Mouse (Mus musculus) splenic B cell, adult 2 months (primary cell): Measurements from ENCODE around the gene Tmem237.

Experiments used
- DNase-seq: peaks from one replicate; pipeline ENCODE4 v3.0.0-alpha.2; 2011; ENCODE audit warnings: low read depth, low spot score
- H3K27me3 ChIP-seq: 2 replicates; pipeline ENCODE4 v1.6.1; 2012; ENCODE audit warnings: mild to moderate bottlenecking, low read length, moderate library complexity, mixed read lengths; ENCODE audit not compliant: control insufficient read depth, poor library complexity, insufficient read depth, severe bottlenecking
- H3K36me3 ChIP-seq: 2 replicates; pipeline ENCODE4 v1.6.1; 2012; ENCODE audit warnings: mild to moderate bottlenecking, low read length, moderate library complexity, mixed read lengths; ENCODE audit not compliant: control insufficient read depth, poor library complexity, insufficient read depth, severe bottlenecking

Tmem237 gene

DNA sequence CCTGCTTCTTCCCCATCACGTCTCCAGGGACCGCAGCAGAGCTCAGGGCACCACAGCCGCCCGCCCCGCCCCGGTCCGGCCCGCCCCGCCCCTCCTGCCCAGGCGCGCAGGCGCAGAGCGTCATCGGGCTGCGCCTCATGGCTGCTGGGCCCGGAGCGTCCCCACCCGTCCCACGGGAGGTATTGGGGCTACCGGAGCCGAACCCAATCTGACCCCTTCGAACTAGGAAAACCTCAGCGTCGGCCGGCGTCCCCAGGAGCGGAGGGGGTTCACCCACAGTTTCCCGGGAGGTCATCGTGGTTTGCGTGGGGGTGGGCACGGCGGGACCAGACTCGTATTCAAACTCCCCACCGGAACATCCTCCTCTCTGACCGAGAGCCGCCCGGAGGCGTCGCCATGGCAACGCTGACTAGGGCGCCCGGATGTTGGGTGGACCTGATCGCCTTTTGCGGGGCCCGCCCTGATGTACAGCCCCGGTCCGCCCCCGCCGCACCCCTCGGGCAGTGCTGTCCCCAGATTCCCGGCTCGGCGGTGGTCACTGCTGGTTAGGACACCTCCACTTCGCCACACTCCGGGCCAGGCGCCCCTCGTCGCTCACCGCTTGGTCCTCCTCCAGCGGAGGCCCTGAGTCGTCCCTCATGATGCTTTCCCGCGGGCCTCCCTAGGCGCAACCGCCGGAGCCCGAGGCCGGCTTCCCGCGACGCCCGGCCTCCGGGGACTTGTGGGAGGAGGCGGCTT lies at the start of gene Tmem237:
Tmem237 (minus strand) TSS at position 689 of the 738 bp plus-strand sequence.
- DNase-seq: peak; percentile 93
- H3K36me3 ChIP-seq: no peaks in the 10 kb centered on the region
- no peaks in the 10 kb centered on the region for H3K27me3 ChIP-seq

DNA sequence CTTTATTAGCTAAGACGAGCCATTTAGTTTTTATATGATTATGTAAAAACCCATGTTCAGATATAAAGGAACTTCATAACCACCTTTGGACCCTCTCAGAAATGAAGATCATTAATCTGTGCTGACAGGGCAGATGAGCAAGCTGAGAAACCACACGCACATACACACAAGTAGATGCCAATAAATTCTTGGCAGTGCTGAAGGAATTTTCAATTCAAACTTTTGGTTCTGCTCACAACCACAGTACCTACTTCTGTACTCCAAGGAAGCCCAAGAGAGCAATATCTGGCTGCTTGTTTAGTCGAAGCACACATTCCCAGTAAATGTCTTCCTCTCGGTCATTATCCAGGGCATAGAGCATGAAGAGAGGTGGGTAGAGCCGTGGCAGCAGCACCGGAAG lies 49.4 kb upstream of the Tmem237 start:
- no peak for DNase-seq
- no peaks in the 10 kb centered on the region for H3K27me3 ChIP-seq
- H3K36me3 ChIP-seq: peaks cover 2% of the 10 kb centered on the region; the same call in 1 of the 2 replicates

DNA sequence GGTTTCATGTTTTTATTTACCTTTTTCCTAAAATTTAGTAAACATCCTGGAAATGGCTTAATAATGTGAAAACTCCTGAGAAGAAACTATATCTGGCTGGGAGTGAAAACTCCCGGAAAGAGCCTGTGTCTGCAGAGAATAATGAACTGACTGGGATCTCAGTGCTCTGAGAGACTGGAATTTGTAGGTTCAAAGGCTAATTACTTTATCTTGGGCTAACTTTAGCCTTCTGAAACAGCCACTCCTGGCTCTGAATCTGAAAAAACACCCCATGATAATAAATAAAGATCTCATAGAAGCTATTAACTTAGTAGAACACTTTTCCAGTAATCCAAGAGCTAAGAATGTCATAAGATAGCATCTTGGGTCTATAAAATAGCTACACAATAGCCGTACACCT lies 48.3 kb upstream of the Tmem237 start:
- peaks cover 2% of the 10 kb centered on the region; the same call in 1 of the 2 replicates for H3K36me3 ChIP-seq
- no peaks in the 10 kb centered on the region for H3K27me3 ChIP-seq
- no peak for DNase-seq

DNA sequence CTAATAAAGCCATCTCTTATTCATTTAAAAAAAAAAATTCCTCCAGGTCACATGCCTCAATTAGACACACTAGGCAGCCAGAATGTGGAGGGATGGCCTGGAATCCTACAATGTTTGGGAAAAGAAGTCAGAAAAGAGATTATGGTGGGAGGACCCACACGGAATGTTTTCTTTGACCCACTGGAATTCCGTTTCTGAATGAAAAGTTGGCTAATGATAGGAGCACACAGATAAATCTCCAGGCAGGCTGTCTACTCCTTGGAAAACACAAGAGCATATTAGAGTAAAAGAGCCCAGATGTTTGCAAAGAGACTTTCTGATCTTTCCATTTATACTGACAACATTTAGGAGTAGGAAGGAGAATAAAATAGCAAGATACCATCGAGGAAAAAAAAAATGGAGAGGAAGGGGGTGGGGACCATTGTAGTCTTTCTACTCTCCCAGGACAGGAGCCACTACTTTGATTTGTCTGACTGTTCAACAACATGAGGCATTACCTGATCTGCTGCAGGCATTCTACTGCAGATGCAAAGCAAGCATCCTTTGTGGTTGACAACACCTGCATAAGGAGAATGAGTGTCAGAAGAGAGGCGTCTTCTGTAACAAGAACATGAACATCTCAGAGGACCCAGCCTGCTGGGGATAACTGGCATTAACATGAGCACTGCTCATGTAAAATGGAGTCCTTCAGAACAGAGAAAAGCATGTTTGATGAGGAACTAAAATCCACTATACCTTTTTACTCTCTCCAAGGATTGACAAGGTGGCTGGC lies 47.6 kb upstream of the Tmem237 start:
- Histone ChIP-seq H3K27me3 (no peaks in the 10 kb centered on the region), H3K36me3 (peaks cover 2% of the 10 kb centered on the region; the same call in 1 of the 2 replicates)
- DNase-seq: no peak

DNA sequence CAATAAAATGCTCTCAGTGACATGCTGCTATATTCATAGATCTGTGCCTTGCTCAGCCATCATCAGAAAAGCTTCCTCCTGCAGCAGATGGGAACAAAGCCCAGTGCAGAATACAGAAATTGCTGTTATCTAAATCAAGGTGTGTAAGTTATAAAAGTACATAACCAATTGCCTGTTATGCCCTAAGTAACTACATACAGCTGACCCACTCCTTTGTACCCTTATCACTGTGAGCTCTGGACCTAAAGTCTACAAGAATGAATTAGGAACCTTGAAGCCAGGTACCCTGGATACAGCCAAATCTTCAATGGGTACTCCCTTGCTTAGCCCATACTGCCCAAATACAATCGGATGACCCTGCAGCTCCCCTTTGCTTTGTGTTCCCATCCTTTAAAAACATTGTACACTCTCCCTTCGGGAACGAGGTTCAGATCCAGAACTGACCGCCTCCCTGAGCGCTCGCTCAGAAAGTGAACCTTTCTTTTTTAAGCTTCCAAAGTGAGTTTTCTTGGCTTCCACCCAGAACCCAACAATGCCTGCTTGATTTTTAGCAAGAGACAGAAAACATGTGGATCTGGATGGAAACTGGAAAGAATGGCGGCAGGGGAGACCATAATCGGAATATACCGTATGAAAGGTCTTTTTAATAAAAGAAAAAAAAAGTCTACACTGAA lies 46.2 kb upstream of the Tmem237 start:
- peaks cover 2% of the 10 kb centered on the region; the same call in 1 of the 2 replicates for H3K36me3 ChIP-seq
- no peak for DNase-seq
- H3K27me3 ChIP-seq: no peaks in the 10 kb centered on the region

DNA sequence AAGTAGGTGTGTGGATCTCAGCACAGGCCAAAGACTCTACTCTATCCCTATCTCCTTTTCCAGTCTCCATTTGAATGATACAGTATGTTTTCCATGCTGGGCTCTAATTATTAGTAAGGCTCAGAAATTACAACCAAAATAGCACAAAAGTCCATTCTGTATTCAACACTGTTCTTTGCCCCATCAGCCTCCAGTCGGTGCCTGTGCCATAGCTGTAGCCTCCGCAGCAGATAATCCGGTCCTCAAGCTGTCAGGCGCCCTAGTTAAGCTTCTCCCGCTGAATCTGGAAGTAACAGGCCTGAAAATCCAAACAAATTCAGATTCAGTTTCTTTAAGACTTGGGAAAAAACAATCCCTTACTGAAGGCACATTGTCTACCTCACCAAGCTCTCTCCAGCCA lies 43.7 kb upstream of the Tmem237 start:
- H3K27me3 ChIP-seq: no peaks in the 10 kb centered on the region
- DNase-seq: no peak
- no peaks in the 10 kb centered on the region for H3K36me3 ChIP-seq

DNA sequence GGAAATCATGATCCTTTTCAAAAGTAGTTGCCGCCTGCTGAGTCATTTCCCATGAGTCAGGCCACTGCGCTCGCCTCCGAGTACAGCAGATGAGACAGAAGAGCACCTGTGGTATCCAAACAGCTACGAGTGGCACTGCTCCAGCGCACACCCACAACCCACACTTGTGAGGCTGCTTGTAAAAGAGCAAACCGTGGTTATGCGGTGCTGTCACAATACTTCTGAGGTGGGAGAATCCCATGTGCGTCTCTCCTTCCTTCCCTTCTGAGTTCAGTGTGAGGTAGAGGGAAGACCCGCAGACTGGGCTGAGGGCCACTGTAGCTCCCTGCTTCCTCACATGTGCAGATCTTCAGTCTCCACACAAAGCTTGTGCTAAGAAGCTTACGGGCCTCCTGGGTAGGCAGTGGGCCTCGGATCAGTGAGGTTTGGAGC lies 42.8 kb upstream of the Tmem237 start, which contains the start of gene Mpp4:
Mpp4 (minus strand) TSS at position 360 of the 432 bp plus-strand sequence.
- no peaks in the 10 kb centered on the region for H3K27me3 ChIP-seq
- no peak for DNase-seq
- no peaks in the 10 kb centered on the region for H3K36me3 ChIP-seq

DNA sequence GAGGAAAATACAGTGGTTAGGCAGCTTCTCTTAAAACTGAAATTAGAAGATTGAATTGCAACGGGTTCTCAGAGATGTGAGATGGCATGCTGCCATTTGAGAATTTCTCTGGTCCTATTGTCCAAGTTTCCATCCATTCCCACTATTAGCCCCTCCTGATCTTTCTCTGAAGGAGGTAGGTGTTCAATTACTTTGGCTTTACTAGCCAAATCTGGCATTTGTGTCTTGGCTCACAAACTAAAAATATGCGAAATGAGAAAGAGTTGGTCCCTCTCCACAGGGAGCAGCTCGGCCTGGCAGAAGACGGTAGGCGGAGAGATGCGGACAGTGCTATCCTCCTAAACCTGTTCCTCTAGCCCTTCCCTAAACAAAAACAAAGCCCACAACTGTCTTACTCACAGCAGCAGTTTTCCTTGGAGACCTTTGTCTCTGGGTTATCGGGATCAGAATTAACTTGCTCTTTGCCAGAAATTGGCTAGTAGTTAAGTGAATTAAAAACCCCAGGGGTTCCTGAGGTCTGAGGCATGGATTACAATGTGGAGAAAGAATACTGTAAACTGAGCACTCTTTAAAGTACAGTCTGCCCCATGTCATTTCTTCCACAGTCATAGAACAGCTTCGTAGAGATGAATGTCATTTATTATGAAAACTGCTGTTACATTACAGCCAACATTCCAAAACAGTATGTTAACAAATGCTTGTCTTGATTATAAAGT lies 42.3 kb upstream of the Tmem237 start:
- no peaks in the 10 kb centered on the region for H3K36me3 ChIP-seq
- H3K27me3 ChIP-seq: no peaks in the 10 kb centered on the region
- DNase-seq: no peak

DNA sequence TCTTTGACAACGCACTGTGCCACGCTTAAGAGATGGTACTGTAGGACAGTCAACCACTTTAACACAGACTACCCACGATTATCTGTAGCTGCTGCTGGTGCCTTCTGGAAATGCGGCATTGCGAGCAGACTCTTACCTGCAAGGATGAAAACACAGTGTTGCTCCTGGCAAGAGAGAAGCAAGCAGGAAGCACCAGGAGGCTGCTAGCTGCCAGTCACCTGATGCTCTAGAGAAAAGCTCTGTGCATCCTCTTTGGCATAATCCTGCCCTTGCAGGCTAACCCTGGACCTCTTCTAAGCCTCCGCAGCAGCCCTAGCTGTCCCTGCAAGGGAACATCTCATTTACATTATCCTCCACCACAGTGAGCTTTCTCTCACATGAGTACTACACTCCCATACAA lies 41.2 kb upstream of the Tmem237 start:
- Histone ChIP-seq H3K27me3 (no peaks in the 10 kb centered on the region), H3K36me3 (no peaks in the 10 kb centered on the region)
- no peak for DNase-seq

DNA sequence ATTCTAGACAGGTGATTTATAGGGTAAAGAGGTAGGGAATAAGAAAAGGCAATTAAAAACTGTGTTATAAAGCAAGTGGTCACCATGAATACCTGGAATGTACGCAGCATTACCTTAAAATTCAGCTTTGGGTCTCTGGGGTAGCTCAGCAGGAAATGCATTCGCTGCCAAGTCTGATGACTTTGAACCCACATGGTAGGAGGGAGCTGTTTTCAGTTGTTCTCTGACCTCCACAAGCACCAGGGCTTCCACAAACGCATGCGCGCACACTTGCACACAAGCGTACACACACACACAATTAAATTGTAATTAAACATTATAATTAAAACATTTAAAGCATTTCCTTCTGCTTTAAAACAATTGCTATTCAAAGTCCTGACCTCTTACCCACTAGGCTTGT lies 40.7 kb upstream of the Tmem237 start:
- Histone ChIP-seq H3K27me3 (no peaks in the 10 kb centered on the region), H3K36me3 (no peaks in the 10 kb centered on the region)
- no peak for DNase-seq

DNA sequence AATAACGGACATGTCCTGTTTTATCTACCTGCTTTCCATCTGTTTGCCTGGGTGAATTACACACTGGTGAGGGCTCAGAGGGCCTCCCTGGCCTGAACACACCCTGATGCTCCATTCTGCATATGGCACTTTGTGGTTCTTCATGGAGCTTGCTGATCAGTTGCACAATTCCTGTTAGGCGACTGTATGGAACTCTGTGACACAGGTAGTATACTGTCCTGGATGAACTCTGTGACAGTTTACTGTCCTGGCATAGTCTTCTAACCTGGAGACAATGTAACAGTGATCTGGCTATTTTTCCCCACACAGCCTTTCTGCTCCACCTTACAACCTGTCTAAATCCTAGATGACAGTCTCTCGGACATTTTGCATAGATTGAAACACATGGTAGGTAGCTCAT lies 38.9 kb upstream of the Tmem237 start:
- no peaks in the 10 kb centered on the region for H3K27me3 ChIP-seq
- DNase-seq: no peak
- H3K36me3 ChIP-seq: no peaks in the 10 kb centered on the region

DNA sequence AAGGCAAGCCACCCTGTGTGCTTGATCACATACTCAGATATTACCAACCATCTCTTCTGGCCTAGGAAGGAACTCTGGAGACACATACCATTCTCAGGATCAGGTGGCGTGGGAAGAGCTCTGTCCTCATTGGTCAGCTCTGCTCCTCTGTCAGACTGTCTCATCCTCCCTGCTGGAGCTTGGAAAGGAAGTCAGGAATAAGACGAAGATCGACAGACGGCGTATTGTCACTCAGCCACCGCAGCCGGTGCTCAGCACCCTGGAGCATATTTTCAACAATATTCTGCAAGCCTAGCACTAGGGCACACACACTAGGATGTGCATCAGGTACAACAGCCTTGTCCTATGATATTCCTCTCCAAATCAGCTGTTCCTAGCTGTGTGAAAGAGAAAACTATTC lies 38.3 kb upstream of the Tmem237 start:
- Histone ChIP-seq H3K36me3 (no peaks in the 10 kb centered on the region), H3K27me3 (no peaks in the 10 kb centered on the region)
- no peak for DNase-seq

DNA sequence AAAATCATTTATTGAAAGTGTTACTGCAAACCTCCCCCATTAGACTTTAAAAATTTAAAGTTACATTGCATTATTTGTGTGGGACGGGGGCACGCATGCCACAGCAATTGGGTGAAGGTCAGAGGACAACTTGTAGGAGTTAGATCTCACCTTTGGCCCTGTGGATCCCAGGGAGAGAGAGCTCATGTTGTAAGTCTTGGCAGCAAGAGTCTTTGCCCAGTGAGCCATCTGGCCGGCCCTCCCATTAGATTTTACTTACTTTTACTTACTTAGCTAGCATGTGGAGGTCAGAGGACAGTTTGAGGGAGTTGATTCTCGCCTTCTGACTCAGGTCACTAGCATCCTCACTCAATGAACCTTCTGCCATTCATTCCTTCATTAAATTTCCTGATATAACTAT lies 37.6 kb upstream of the Tmem237 start:
- Histone ChIP-seq H3K27me3 (no peaks in the 10 kb centered on the region), H3K36me3 (no peaks in the 10 kb centered on the region)
- DNase-seq: no peak

DNA sequence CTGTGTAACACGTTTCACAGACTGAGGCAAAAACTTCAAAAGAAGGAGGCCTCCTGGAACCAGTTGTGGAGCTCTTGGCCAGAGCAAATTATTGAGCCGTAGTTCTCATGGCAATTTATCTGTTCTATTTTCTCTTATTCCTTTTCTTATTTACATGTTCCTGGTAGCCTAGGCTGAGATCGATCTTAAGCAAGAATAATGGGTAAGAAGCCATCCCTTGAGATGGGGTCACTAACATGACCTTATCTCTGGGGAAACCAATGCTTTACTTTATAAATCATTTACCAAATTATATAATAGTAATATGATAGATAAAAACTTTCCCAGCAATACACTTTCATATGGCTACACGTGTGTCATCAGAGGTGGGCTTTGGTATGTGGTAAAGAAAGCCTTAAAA lies 32.1 kb upstream of the Tmem237 start:
- Histone ChIP-seq H3K27me3 (no peaks in the 10 kb centered on the region), H3K36me3 (no peaks in the 10 kb centered on the region)
- DNase-seq: no peak
